Comparison of ENCODE assay signal across 27 mouse cellular contexts in genomic region chr9:57218776-57219175, GRCm38 (mm10). TPM values are rescaled to one million over a fixed set of nuclear protein-coding genes. Genes with fewer than 3 reads are reported as not detected.
"Had no signal": no experiment of that assay in that cellular context is flagged by ENCODE, and none has a peak within 500 bp of the region (broad histone marks: within the 10 kb centered on the region; RNA-seq: fewer than 3 reads in every experiment).

No protein-coding gene starts in this region.

- H3K27ac ChIP-seq: midbrain, embryonic 10.5 days; midbrain, embryonic 12.5 days; neural tube, embryonic 13.5 days; neural tube, embryonic 15.5 days had no signal

- H3K27me3 ChIP-seq: midbrain, embryonic 12.5 days; neural tube, embryonic 13.5 days; neural tube, embryonic 15.5 days had no signal

- H3K9ac ChIP-seq: lung, embryonic 14.5 days; midbrain, embryonic 12.5 days; neural tube, embryonic 13.5 days; neural tube, embryonic 15.5 days had no signal

- H3K4me1 ChIP-seq: midbrain, embryonic 10.5 days; midbrain, embryonic 12.5 days; neural tube, embryonic 13.5 days; neural tube, embryonic 15.5 days had no signal

- H3K9me3 ChIP-seq: midbrain, embryonic 10.5 days; midbrain, embryonic 12.5 days; neural tube, embryonic 13.5 days; neural tube, embryonic 15.5 days had no signal

- DNase-seq: lung, adult 18-20 months; lung, embryonic 14.5 days; lung, postnatal 10 days; lung, postnatal 4 days; midbrain, embryonic 14.5 days; retina, postnatal 1 day; right cerebral cortex, adult 18-20 months; right cerebral cortex, postnatal 25 days; right cerebral cortex, postnatal 4 days; spleen, adult 18-20 months; thymus, adult 18-20 months; thymus, postnatal 14 days; thymus, postnatal 36 days had no signal

- H3K4me3 ChIP-seq: midbrain, embryonic 10.5 days; midbrain, embryonic 12.5 days; myocyte; neural tube, embryonic 13.5 days; neural tube, embryonic 15.5 days had no signal

- H3K4me2 ChIP-seq: lung, embryonic 14.5 days; midbrain, embryonic 12.5 days; neural tube, embryonic 13.5 days; neural tube, embryonic 15.5 days had no signal

- H3K36me3 ChIP-seq: midbrain, embryonic 10.5 days; midbrain, embryonic 12.5 days; neural tube, embryonic 13.5 days; neural tube, embryonic 15.5 days had no signal

- ATAC-seq: midbrain, embryonic 16.5 days had no signal

RNA-seq across cellular contexts. Expression of gene Trcg1, which starts 17.6 kb away (rescaled TPM):
- total RNA-seq: megakaryocyte, adult 5-6 weeks; megakaryocyte-erythroid progenitor cell, adult 5-6 weeks had no signal
- polyA plus RNA-seq: lung, embryonic 14.5 days; lung, embryonic 16.5 days; midbrain, embryonic 10.5 days; midbrain, embryonic 12.5 days; midbrain, embryonic 14.5 days; midbrain, embryonic 16.5 days; myocyte; neural tube, embryonic 11.5 days; neural tube, embryonic 13.5 days; neural tube, embryonic 15.5 days; small intestine, adult 2 months; stomach, embryonic 14.5 days; stomach, embryonic 16.5 days; thymus, postnatal 0 days had no signal
